Mouse (Mus musculus) lung, adult 2 months (tissue): Measurements from ENCODE around the gene Cmtm2b. TPM values are rescaled to one million over a fixed set of nuclear protein-coding genes. Genes with fewer than 3 reads are reported as not detected.
A peak's percentile ranks its signal among the peaks of the same experiment; 100 is the strongest.

ENCODE experiments used
- DNase-seq: peaks from one replicate; pipeline ENCODE4 v3.0.0; 2022
- H3K4me1 ChIP-seq: fragments of 200-500 bp; 2 replicates; pipeline ENCODE4 v1.6.1; 2011; ENCODE audit warnings: low read length; ENCODE audit not compliant: control insufficient read depth, insufficient read depth
- H3K4me3 ChIP-seq: fragments of 200-500 bp; replicated peaks from 2 replicates; pipeline ENCODE3; 2011; ENCODE audit warnings: low read depth, mild to moderate bottlenecking, control low read depth, low read length; ENCODE audit errors: extremely low read depth
- CTCF ChIP-seq: fragments of 200-500 bp; IDR thresholded peaks from 2 replicates; pipeline ENCODE4 v1.5.1; 2011; ENCODE audit warnings: mild to moderate bottlenecking, low read length, control low read depth; ENCODE audit not compliant: insufficient read depth
- POLR2A ChIP-seq: fragments of 200-500 bp; IDR thresholded peaks from 2 replicates; pipeline ENCODE4 v1.6.1; 2011; ENCODE audit warnings: low read depth, mild to moderate bottlenecking, control low read depth, low read length, borderline replicate concordance; ENCODE audit errors: extremely low read depth
- WGBS: fragments of 180-500 bp; shearing (Covaris S2); methylation state at CpG from one replicate; pipeline ENCODE4 v1.1.7; 2018; 5-methylcytosine and 5-hydroxymethylcytosine counted together
- polyA plus RNA-seq: library from polyadenylated mRNA; depleted of rRNA; stranded (reverse); fragments of >200 nt; gene quantifications from 2 replicates; pipeline ENCODE4 v1.2.3, GENCODE M21; 2012

The Cmtm2b gene
- polyA plus RNA-seq, 1 experiment, result not detected

DNA sequence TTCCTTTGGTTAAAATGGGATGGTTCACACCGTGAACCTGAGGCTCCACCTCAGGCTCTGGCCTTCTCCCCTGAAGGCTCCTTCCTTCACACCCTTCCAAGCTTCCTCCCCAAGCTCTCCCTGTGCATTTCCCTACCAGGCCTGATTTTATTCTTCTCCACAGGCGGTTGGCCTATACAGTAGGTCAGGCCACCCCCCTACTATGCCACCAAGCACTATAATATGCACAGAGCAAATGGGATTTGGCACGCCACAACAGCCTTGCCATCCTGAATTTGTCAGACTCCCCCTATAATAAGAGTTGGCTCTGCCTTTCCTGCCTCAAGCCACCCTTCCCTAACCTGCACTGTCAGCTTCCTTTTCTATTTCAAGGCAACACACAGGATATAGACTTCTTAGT is 36.6 kb downstream of the Cmtm2b start:
- TF ChIP-seq CTCF (no peak), POLR2A (no peak)
- WGBS, result 85% methylated on average over 3 of the region's 3 CpGs
- DNase-seq, result no peak
- Histone ChIP-seq H3K4me3 (no peak overlapping the region), H3K4me1 (no peaks in the 10 kb centered on the region)

DNA sequence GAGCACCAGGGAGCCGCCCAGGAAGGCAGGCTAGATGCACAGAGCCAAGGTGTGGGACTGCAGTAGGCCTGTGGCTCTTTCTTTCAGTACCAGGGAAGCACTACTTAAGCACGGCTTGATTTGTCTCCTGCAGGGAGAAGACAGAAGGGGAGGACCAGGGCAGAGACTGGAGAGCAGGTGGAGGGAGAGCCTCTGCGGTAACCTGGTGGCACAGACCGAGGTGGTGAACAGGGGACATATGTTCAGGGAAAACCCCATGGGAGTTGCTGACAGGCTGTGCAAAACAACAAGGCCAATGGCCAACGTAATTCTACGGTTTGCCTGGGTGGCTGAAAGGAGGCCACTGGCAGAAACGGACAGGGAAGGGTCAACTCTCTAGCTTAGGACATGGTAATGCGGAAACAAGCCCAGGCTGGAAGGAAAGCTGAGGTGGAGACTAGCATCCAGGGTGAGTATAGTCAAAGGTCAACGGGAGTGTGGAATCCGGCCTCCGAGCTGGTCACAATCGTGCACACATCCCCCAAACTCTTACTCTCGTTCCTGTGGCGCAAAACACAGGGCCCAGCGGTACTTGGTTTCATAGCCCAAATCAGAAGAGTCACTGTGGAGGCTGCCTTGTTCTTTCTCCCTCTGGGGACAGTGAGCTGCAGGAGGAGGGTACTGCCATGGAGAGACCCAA is 37.9 kb downstream of the Cmtm2b start:
- WGBS, result 78% methylated on average over 15 of the region's 15 CpGs
- TF ChIP-seq CTCF, result no peak
- no peak for TF ChIP-seq POLR2A
- Histone ChIP-seq H3K4me1 (no peaks in the 10 kb centered on the region), H3K4me3 (no peak overlapping the region)
- DNase-seq, result no peak

DNA sequence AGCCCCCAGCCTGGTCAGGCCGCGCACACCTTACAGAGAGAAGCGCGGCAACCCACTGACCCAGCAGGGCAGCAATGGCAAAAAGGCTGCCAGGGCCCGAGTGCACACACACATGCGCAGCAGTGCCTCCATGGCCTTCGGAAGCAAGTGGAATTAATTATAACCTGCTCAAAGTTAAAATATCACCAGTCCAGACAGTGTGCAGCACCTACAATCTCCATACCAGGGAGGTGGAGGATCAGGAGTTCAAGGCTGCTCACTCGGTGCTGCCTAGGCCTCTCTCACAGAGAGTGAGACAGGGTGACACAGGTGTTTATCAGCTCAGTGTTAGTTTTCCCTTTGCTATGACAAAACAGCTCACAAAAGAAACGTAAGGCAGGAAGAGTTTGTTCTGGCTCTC is 43.7 kb downstream of the Cmtm2b start:
- no peaks in the 10 kb centered on the region for H3K4me1 ChIP-seq
- TF ChIP-seq POLR2A (no peak), CTCF (no peak)
- 92% methylated on average over 9 of the region's 9 CpGs for WGBS
- no peak overlapping the region for H3K4me3 ChIP-seq
- DNase-seq, result no peak

DNA sequence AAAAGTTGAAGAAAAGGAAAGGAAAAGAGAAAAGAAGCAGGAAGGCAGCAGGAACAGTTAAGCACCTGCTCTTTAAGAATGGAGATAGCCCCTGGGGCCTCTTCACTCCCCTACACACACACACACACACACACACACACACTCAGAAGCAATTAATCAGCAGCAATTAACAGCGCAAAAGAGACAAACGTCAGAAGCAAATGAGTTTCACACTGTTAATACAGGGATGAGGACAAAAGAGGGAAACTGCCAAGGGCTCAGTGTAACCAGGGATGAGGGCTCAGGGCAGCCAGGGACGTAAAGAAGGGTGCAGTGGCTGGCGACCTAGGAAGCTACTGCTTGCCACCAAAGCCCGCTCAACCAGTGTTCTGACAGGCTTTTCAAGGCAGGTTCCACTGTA is 45.4 kb downstream of the Cmtm2b start:
- no peak overlapping the region for H3K4me3 ChIP-seq
- DNase-seq, result no peak
- WGBS, result 76% methylated on average over 5 of the region's 5 CpGs
- H3K4me1 ChIP-seq, result no peaks in the 10 kb centered on the region
- TF ChIP-seq POLR2A, result no peak
- TF ChIP-seq CTCF, result no peak

DNA sequence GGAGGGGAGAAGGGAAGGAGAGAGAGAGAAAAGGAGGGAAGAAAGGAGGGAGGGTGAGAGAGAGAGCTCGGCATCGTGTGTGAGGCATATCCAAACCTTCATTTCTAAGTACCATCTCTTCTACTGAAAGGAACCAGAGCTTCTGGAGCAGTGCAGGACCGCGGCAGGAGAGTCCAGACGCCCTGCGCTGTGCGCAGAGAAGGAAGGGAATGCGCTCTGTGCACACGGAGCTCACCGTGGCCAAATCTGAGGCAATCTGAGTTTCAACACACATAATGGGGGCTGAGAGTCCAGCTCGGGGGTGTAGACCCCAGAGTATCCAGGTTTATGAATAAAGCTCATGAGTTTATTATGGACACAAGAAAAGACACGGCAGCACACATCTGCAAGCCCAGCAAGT is 47.6 kb downstream of the Cmtm2b start:
- 58% methylated on average over 12 of the region's 12 CpGs for WGBS
- DNase-seq, result no peak
- TF ChIP-seq CTCF (no peak), POLR2A (no peak)
- Histone ChIP-seq H3K4me3 (no peak overlapping the region), H3K4me1 (no peaks in the 10 kb centered on the region)

DNA sequence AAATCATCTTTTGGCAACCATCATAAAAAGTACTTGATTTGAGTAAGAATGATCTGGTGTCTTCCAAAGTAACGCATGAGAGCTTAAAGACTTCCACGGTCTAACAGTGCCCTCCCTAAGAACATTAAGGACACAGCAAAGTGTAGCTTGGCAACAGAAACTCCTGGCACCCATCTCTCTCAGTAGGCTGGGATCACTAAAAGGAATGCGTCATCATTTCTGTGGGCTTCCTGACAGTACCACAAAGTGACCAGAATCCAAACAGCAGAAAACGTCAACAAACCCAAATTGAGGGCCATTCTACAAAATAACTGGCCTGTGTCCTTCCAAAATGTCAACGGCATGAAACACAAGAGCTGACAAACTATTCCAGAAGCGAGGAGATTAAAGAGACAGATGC is 48.0 kb downstream of the Cmtm2b start:
- DNase-seq, result no peak
- WGBS, result 33% methylated on average over 6 of the region's 6 CpGs
- peaks cover 4% of the 10 kb centered on the region for H3K4me1 ChIP-seq
- H3K4me3 ChIP-seq, result no peak overlapping the region
- TF ChIP-seq CTCF, result no peak
- no peak for TF ChIP-seq POLR2A

DNA sequence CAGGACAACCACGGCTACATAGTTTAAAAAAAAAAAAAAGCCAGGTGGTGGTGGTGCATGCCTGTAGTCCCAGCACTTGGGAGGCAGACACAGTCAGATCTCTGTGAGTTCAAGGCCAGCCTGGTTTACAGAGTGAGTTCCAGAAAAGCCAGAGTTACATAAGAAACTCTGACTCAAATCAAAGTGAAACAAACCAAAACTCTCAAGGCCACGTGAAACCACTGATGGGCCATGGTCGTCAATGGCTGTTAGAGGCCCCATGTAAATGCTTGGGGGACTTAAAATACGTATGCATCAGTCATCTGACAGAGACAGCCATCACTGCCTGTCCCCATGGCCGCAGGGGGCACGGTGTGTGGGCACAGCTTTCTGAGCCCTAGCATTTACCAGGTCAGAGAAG is 49.1 kb downstream of the Cmtm2b start:
- DNase-seq, result no peak

DNA sequence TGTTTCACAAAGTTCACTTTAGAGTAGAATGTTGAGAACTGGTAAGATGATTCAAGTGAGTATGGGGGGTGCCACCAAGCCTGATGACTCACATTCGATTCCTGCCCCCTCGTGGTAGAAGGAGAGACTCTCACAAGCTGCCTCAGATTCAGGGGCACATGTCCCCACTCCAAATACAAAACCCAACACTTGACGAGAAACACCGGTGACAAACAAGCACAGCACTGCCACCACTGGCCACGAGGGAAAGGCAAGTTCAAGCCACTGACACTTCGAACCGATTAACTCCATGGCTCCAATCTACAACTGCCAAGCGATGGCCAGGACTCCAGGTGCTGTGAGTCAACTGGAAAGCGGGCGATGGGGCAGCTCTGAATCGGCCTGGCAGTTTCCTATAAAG is 51.7 kb downstream of the Cmtm2b start:
- WGBS, result 62% methylated on average over 11 of the region's 11 CpGs
- TF ChIP-seq CTCF (0 out of 2 replicates have a peak, but pooled peaks have one; percentile 25), POLR2A (no peak)
- H3K4me3 ChIP-seq, result no peak overlapping the region
- peak; percentile 30 for DNase-seq
- H3K4me1 ChIP-seq, result peaks cover 13% of the 10 kb centered on the region

More for the DNA sequence above, 49.1 kb downstream of the Cmtm2b start:
- H3K4me3 ChIP-seq, result no peak overlapping the region
- 88% methylated on average over 6 of the region's 6 CpGs for WGBS
- TF ChIP-seq POLR2A (no peak), CTCF (no peak)
- peaks cover 13% of the 10 kb centered on the region for H3K4me1 ChIP-seq

DNA sequence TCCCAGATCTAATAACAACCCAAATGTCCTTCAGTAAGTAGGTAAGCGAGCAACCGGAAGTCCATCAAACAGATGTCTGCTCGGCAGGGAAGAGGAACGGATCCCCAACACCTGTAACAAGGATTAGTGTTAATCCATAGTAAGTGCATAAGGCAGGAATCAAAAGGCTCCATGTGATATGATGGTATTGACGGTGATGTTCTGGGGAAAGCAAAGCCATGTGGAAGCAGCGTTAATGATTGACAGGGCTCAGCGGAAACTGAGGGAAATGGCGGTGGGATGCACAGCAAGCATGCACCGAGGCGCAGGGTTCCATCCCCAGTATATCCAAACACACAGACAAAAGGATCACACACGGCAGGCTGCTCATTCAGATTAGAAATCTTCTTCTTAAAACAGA is 52.2 kb downstream of the Cmtm2b start:
- H3K4me1 ChIP-seq, result peaks cover 13% of the 10 kb centered on the region
- 75% methylated on average over 11 of the region's 11 CpGs for WGBS
- DNase-seq, result no peak

DNA sequence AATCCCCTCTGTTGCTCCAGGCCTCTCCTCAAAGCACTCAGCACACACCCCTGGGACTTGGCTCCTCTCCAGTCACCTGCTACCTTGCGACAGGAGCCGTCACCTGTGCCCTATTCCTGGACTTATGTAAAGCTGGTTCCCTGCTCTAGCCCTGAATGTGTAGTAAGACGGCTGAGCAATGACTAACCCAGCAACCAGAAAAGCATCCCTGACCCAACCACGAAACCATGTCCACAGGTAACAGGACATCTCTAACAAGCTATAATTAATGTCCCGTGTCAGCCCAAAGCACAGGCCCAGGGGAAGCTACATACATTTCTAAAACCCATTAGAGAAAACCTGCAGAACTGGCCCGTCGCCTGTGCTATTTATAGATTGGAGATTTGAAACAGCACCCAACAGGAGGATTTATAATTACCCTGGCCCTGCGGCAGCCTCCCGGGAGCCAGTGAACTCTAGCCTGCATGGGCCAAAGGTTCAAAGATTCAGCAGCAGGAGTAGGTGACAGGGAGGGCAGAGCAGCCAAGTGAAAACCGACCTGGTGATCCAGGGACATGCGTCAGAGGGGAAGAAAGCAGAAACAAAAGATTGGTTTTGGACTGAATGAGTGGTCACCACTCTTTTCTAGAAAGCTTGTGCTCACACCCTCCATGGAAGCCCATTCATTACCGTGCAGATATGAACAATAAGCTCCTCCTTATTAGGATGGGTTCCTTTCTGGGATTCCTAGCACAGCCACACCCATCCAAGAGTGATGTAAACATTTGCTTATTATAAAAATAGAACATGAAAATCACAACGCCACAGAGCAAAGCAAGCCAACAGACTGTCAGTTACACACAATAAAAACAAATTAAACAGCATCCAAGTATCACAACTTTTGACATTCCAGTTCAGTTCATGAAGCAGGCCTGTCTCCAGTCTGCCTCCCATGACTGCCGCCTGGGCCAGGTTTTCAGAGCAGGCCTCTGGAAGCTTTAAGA is 53.1 kb downstream of the Cmtm2b start:
- DNase-seq, result peak; percentile 43
- WGBS, result 35% methylated on average over 14 of the region's 14 CpGs
- TF ChIP-seq CTCF, result no peak
- TF ChIP-seq POLR2A, result no peak
- Histone ChIP-seq H3K4me1 (peaks cover 13% of the 10 kb centered on the region), H3K4me3 (no peak overlapping the region)

More for the DNA sequence above, 52.2 kb downstream of the Cmtm2b start:
- H3K4me3 ChIP-seq, result no peak overlapping the region
- TF ChIP-seq POLR2A, result no peak
- TF ChIP-seq CTCF, result no peak
